8 mouse cellular contexts compared by ENCODE assay signal in the genomic region with DNA sequence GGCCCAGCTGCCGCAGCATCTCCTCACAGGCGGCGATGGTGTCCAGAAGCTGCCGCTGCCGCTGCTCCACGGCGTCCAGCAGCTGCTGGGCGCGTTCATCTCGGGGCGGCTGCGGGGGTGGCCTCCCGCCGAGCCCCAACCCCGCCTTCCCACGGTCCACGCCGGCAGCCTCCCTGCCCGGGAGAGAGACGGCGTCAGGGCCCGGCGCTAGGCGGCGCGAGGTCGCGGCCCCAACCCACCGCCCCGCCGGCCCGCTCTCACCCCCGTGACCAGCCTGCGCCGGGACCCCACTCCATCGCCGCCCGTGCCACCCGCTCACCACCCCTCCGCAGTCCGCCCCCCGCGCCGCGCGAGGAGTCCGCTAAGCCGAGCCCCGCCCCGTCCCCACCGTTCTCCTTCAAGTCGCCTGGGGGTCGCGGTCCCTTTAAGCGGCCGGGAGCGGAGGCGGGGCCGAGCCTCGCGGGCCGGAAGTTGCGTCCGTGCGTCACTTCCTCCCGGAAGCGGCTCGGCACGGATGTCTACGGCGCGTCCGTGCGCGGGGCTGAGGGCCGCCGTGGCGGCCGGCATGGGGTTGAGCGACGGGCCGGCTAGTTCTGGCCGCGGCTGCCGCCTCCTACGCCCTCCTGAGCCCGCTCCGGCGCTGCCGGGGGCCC. TPM values are rescaled to one million over a fixed set of nuclear protein-coding genes. Genes with fewer than 3 reads are reported as not detected.
DNase-seq lines count a peak whose midpoint lies in the region; ATAC-seq and TF ChIP-seq lines count a peak whose summit lies in the region.

Gene Yrdc, plus strand, starts transcription at position 419 of the 653 bp plus-strand sequence.

- peak within 1 kb of the TSS; percentile 87 for H3K4me2 ChIP-seq in forebrain, postnatal 0 days (ENCODE audit: low read depth)
- H3K4me2 ChIP-seq in lung, embryonic 15.5 days, result peak within 1 kb of the TSS; percentile 83

- H3K36me3 ChIP-seq in G1E (replicated peaks), result peaks cover 75% of the 10 kb centered on the region
- H3K36me3 ChIP-seq in forebrain, postnatal 0 days (ENCODE audit: insufficient read depth), result peaks cover 19% of the 10 kb centered on the region
- H3K36me3 ChIP-seq in lung, embryonic 15.5 days, result peaks cover 15% of the 10 kb centered on the region; the same call in 1 of the 2 replicates

- H3K9ac ChIP-seq in forebrain, postnatal 0 days, result peak within 1 kb of the TSS; percentile 84
- H3K9ac ChIP-seq in lung, embryonic 15.5 days, result peak within 1 kb of the TSS; percentile 84

- whole genome bisulfite sequencing in forebrain, postnatal 0 days, result 5% methylated on average over 70 of the region's 90 CpGs
- WGBS in lung, embryonic 15.5 days, result under 1% methylated on average over 88 of the region's 90 CpGs

- TF ChIP-seq CTCF in G1E (IDR thresholded peaks at IDR 0.05; ENCODE audit: low read depth, low read length), result no peak
- peak; percentile 21; the same call in 1 of the 2 replicates for TF ChIP-seq CTCF in forebrain, postnatal 0 days (IDR thresholded peaks at IDR 0.05; ENCODE audit: low read depth)

- no peaks in the 10 kb centered on the region for H3K9me3 ChIP-seq in G1E (replicated peaks)
- H3K9me3 ChIP-seq in forebrain, postnatal 0 days (ENCODE audit: low read length), result no peaks in the 10 kb centered on the region
- H3K9me3 ChIP-seq in lung, embryonic 15.5 days, result no peaks in the 10 kb centered on the region

- H3K4me3 ChIP-seq in G1E (ENCODE audit: low read depth, low read length), result peak within 1 kb of the TSS; percentile 97
- H3K4me3 ChIP-seq in forebrain, postnatal 0 days (ENCODE audit: low read depth, low read length), result peak within 1 kb of the TSS; percentile 71
- H3K4me3 ChIP-seq in lung, embryonic 15.5 days, result peak within 1 kb of the TSS; percentile 93

- peaks cover 48% of the 10 kb centered on the region for H3K4me1 ChIP-seq in G1E (ENCODE audit: insufficient read depth, low read depth, low read length)
- peaks cover 6% of the 10 kb centered on the region; the same call in 1 of the 2 replicates for H3K4me1 ChIP-seq in forebrain, postnatal 0 days (ENCODE audit: insufficient read depth)
- H3K4me1 ChIP-seq in lung, embryonic 15.5 days, result peaks cover 24% of the 10 kb centered on the region

- peak within 1 kb of the TSS; percentile 96 for H3K27ac ChIP-seq in forebrain, postnatal 0 days (ENCODE audit: low read depth, low read length)
- peak within 1 kb of the TSS; percentile 92 for H3K27ac ChIP-seq in lung, embryonic 15.5 days

- peak; percentile 54 for ATAC-seq in G1E (ENCODE audit: extremely low read depth, insufficient number of reproducible peaks, low FRiP score, poor library complexity, severe bottlenecking)
- peak; percentile 96 for ATAC-seq in forebrain, postnatal 0 days
- ATAC-seq in lung, embryonic 15.5 days (ENCODE audit: borderline replicate concordance, extremely low read depth, low FRiP score, low TSS enrichment), result peak; percentile 90

- peak; percentile 94 for DNase-seq in G1E (ENCODE audit: low spot score)
- peak; percentile 92 to 97 for DNase-seq in cerebellum, adult 18-20 months
- peak; percentile 97 for DNase-seq in forebrain, postnatal 0 days
- DNase-seq in heart, postnatal 4 days, result peak; percentile 96
- DNase-seq in layer of hippocampus, adult 8-10 months (ENCODE audit: low spot score in 2 of 2), result peak; percentile 89 to 91
- peak; percentile 89 for DNase-seq in ovary, adult 18-20 months (ENCODE audit: low spot score)
- peak; percentile 94 for DNase-seq in thymus, postnatal 0 days (ENCODE audit: low spot score)

- H3K27me3 ChIP-seq in G1E (ENCODE audit: insufficient read depth, low read length), result no peaks in the 10 kb centered on the region
- H3K27me3 ChIP-seq in forebrain, postnatal 0 days (ENCODE audit: insufficient read depth, low read length), result no peaks in the 10 kb centered on the region
- no peaks in the 10 kb centered on the region for H3K27me3 ChIP-seq in lung, embryonic 15.5 days

RNA-seq across cellular contexts. Expression of gene Yrdc, which starts in this region (rescaled TPM):
- total RNA-seq in G1E (2014; fragmentation: Nextera tagmentation) (27.1 and 47.2 TPM in 2 replicates), G1E (2017) (29.2 and 33.5 TPM in 2 replicates)
- polyA plus RNA-seq in G1E (2012), result 14.1 and 17.8 TPM in 2 replicates
- total RNA-seq in forebrain, postnatal 0 days (2014; rRNA removed), result 81.7 and 82.2 TPM in 2 replicates
- polyA plus RNA-seq in forebrain, postnatal 0 days (2015; fragmentation: Nextera tagmentation; extraction: Ambion mirVana), result 67.3 and 70.5 TPM in 2 replicates
- total RNA-seq in heart, postnatal 4 days (2021), result 10 to 100 TPM; 25.9 to 28.4 TPM
- total RNA-seq in layer of hippocampus, adult 8-10 months (2022), result 10 to 100 TPM; 34.1 to 42.4 (median 40.9) TPM
- polyA plus RNA-seq in lung, embryonic 15.5 days (2015; fragmentation: Nextera tagmentation; extraction: Ambion mirVana), result 36.1 and 40.5 TPM in 2 replicates
- polyA plus RNA-seq in thymus, postnatal 0 days (2015; fragmentation: Nextera tagmentation; extraction: Ambion mirVana), result 42.2 and 49.4 TPM in 2 replicates

Comparison
In these comparisons a context has a peak if more than half of its experiments do, and no peak if none do; other contexts are left out.
1. Peak in every context shown above with its lines: DNase-seq, ATAC-seq, H3K4me3 ChIP-seq and H3K27ac ChIP-seq.